Mouse (Mus musculus) mammary gland, adult 2 months (tissue): ENCODE measurements around the gene Slc13a1. TPM values are rescaled to one million over a fixed set of nuclear protein-coding genes. Genes with fewer than 3 reads are reported as not detected.

Source experiments
- polyA plus RNA-seq: library from polyadenylated mRNA; depleted of rRNA; stranded (reverse); fragments of >200 nt; gene quantifications from 2 replicates; pipeline ENCODE4 v1.2.3, GENCODE M21; 2012; ENCODE audit warnings: low replicate concordance; rRNA removed

Slc13a1 gene
- polyA plus RNA-seq = 0.04 TPM in 1 of 2 replicates, not detected in the other

GRCm38 (mm10) chr6:24167734-24168327 is at the start of gene Slc13a1:
TSS of gene Slc13a1 (minus strand) at chr6:24168092.

Other genes starting within 250 kb of the Slc13a1 start
- gene Tas2r118, start 198.0 kb downstream of the Slc13a1 start, polyA plus RNA-seq = not detected in 2 replicates